Mouse (Mus musculus): ENCODE data around the gene Ubl4b. TPM values are rescaled to one million over a fixed set of nuclear protein-coding genes. Genes with fewer than 3 reads are reported as not detected.

Ubl4b gene
- polyA plus RNA-seq (2012; ENCODE audit: low replicate concordance) = not detected in 2 replicates

GRCm38 (mm10) chr3:107554842-107555241 is at the start of gene Ubl4b:
TSS of gene Ubl4b (minus strand) at chr3:107555073.

GRCm38 (mm10) chr3:107594662-107595263 is 39.9 kb upstream of the Ubl4b start, which contains the start of gene Alx3:
TSS of gene Alx3 (plus strand) at chr3:107595031.

GRCm38 (mm10) chr3:107517631-107518108 is 37.2 kb downstream of the Ubl4b start, which contains the start of gene Slc6a17:
TSS of gene Slc6a17 (minus strand) at chr3:107518018.

Other genes with a start within 250 kb of the Ubl4b start
- gene Rbm15, start 221.4 kb downstream of the Ubl4b start, polyA plus RNA-seq (2012; ENCODE audit: low replicate concordance) = 9.8 and 14.8 TPM in 2 replicates
- 0.04 TPM in 1 of 2 replicates, not detected in the other for gene Kcnc4, start 95.5 kb downstream of the Ubl4b start, polyA plus RNA-seq (2012; ENCODE audit: low replicate concordance)
- gene Slc6a17, start 37.1 kb downstream of the Ubl4b start, polyA plus RNA-seq (2012; ENCODE audit: low replicate concordance) = 0.08 and 0.09 TPM in 2 replicates
- not detected in 2 replicates for gene Alx3, start 40.0 kb upstream of the Ubl4b start, polyA plus RNA-seq (2012; ENCODE audit: low replicate concordance)
- not detected in 2 replicates for gene Gm10961, start 76.2 kb upstream of the Ubl4b start, polyA plus RNA-seq (2012; ENCODE audit: low replicate concordance)
- gene Strip1, start 76.6 kb upstream of the Ubl4b start, polyA plus RNA-seq (2012; ENCODE audit: low replicate concordance) = 20.6 and 27.0 TPM in 2 replicates
- 9.8 and 10.9 TPM in 2 replicates for gene Ahcyl1, start 141.5 kb upstream of the Ubl4b start, polyA plus RNA-seq (2012; ENCODE audit: low replicate concordance)
- gene Csf1, start 205.4 kb upstream of the Ubl4b start, polyA plus RNA-seq (2012; ENCODE audit: low replicate concordance) = 11.8 and 29.7 TPM in 2 replicates

All from hematopoietic multipotent progenitor cell, adult 10-12 weeks (in vitro differentiated cells).